Mouse (Mus musculus): ENCODE results near the gene Ndufaf2.

Gene Ndufaf2

DNA sequence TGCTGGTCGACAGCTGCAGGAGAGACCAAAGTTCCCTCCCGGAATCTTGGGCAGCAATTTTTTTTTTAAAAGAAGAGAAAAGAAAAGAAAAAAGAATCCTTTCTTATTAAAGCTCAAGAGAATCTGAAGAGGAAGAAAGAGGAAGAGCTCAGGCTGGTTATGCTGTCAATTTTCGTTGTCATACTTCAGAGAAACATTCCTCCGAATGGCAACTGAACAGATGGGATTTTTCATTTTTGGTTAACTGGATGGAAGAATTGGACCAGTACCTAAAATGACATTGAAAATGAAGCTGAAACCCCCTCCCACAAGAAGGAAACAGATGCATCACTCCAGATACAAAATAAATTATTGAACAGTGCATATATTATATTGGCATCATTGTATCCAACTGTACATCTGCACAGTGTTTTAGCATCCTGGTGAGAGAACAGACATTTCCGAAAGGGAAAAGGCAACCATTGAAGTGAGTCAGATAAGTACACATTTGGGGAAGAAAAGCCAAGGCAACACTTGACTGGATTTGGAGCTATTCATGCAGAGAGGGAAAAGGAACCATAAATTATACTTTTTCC, 19.9 kb downstream of the Ndufaf2 start:
- no peak for DNase-seq

DNA sequence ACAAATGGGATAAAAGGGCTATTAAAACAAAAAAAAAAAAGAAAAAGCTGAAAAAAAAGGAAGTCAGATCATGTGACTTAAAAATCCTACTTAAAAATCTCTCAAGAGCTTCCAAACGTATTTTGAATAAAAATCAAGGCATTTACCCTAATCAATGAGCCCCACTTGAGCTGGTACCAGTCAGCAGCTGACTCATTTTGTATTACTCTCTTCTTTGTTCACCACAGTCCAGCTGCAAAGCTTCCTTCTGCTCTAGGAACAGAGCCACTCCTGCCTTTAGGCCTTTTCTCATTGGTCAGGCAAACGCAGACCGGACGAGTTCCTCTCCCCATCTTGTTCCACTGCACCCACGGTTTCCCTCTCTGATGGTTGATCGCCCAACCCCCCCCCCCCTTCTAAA, 22.8 kb downstream of the Ndufaf2 start:
- no peak for DNase-seq

DNA sequence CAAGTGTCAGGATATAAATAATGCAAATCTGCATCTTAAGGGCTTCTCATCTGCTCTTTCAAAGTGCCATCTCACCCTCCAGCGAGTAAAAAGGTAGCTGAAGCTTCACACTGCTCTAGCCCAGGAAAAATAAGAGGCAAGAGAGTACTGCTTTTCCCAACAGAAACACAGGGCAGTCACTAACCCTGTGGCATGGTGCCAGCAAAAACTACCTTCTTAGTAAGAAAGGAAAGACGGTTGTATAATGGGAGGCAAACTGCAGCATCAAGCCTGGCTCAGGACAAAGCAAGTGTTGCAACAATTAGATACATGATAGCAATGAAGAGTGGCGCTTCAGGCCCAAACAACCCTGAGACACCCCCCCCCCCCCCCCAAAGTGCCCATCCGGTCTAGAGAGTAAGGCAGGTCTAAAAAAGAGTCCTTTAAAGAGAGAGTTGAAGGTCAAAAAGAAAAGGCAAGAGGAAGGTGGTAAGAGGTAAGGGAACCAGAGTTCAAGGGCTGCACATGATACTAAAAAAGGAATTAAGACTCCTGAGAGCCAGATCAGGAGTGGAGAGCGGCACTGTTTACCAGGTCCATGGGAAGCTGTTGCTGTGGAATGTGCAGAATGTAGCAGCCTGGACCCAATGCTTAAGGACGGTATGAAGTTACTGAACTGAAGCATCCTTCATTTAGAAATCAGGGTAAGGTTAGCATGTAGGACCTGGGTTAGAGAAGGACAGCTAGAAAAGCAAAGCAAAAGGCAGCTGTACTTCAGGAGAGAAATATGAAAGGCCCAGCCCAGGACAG, 26.2 kb downstream of the Ndufaf2 start:
- DNase-seq, result no peak

DNA sequence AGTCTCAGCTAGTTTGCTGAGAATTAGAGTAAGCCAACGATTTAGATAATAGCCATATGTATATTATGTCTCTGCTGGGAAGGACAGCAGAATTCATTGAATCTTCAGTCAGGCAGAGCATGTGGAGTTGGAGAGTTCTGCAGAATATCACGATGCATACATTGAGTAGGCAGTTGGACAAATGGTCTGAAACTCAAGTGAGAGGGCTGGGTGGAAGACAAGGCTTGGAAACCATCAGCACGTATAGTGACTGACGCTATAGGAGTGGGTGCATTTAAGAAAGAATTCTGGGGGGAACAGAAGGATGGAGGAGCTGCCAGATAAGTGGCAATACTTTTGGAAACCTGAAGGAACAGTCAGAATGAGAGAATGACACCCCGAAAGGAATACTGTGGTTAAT, 27.7 kb downstream of the Ndufaf2 start:
- DNase-seq, result peak; percentile 59

DNA sequence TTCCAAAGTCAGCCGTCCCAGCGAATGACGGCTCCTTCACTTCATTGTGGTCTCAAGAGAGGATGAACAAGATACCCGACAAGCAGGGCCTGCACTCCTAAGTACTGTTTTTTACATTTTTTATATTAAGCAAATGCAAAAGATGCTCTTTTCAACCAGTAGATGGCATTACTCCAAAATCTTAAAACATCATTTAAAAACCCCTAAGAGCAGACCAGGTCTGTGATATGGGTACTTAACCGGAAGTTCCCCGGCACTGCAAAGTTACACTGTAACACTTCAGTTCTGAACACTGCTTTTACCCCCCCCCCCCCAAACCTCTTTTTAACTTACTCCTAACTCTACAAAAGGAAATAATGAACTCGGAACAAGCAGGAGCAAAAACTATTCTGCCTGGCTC, 29.4 kb downstream of the Ndufaf2 start:
- DNase-seq, result no peak

DNA sequence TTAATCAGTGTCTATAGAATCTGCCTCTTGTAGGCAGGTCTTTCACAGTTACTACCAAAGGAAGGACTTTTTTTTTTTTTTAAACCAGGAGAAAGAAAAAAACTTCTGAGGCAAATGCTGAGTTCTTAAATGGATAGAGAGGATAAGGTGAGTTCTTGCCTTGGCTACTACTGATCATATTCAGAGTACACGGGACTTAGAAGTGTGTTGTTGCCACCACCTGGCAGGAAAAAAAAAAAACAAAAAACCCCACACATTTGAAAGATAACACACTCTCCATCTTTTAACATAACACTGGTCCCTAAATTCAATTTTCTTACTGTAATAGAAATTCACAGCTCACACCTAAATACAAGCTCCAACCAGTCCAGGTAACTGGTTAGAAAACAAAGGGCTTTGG, 30.5 kb downstream of the Ndufaf2 start:
- no peak for DNase-seq

DNA sequence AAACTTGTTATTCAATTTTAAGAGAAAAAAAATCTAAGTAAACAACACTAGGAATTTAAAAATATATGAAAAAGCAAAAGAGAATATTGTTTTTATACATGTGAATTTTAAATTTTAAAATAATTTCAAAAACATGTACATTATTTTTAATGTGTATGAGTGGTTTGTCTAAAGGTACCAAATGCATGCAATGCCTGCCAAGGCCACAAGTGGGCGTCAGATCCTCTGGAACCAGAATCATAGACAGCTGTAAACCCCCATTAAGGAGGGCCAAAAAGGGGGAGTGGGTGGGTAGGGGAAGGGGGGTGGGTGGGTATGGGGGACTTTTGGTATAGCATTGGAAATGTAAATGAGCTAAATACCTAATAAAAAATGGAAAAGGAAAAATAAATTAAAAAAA, 31.3 kb downstream of the Ndufaf2 start:
- DNase-seq, result no peak

DNA sequence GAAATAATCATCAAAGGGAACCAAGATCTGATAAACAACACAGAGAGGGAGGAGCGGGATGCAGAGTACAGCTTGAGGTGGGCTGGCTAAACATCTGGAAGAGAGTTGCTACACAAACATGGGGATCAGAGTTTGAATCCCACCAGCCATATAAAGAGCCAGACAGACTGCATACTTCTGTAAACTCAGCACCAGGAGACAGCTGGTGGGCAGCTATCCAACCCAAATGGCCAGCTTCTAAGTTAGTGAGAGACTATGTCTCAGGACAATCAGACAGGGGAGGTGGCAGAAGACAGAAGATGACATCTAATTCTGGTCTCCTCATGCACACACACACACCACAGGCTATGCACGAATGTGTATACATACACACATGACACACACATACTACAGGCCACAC, 32.2 kb downstream of the Ndufaf2 start:
- no peak for DNase-seq

DNA sequence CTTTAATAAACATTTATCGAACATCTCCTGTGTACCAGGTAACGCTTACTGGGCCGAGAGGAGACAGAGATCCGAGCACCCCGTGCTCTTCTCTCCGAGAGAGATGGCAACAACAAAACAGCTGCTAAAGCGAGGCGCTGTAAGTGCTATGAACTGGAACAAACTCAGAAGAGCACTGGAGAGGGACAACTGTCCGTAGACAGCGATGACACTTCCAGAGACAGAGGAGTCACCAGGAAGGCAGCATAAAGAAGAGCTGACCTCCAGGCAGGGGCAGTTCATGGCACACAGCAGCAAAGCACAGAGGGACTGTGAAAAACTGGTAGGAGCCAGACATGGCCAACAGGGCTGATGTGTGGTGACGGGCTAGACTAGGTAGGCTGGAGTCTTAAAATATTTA, 34.3 kb downstream of the Ndufaf2 start:
- DNase-seq, result no peak

DNA sequence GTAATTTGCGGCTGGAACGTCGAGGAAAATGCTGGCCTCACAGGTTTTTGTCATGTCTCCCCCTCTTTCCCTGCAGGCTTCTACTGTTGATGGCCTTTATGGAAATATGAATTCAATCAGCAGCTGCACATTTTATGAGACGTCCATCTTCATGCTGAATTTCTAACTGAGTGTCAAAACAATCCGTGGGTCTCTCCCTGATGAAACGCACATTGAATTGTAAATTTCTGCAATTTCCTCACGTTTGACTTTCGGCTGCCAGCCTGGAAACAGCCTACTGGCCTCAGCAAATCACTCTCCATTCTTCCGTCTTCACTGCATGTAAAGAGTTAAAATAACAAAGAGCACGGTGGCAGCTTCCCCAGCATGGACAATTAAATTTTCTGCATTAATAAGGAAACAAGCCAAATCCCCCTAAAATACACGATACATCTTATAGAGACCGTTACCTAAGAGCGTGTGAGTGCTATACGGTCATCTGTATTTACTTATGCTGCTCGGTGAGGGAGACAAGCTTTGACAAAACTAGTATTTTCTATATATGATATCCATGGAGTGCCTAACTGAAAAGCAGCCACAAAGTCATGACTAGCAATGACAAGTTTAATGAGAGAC, 35.2 kb downstream of the Ndufaf2 start:
- DNase-seq, result no peak

DNA sequence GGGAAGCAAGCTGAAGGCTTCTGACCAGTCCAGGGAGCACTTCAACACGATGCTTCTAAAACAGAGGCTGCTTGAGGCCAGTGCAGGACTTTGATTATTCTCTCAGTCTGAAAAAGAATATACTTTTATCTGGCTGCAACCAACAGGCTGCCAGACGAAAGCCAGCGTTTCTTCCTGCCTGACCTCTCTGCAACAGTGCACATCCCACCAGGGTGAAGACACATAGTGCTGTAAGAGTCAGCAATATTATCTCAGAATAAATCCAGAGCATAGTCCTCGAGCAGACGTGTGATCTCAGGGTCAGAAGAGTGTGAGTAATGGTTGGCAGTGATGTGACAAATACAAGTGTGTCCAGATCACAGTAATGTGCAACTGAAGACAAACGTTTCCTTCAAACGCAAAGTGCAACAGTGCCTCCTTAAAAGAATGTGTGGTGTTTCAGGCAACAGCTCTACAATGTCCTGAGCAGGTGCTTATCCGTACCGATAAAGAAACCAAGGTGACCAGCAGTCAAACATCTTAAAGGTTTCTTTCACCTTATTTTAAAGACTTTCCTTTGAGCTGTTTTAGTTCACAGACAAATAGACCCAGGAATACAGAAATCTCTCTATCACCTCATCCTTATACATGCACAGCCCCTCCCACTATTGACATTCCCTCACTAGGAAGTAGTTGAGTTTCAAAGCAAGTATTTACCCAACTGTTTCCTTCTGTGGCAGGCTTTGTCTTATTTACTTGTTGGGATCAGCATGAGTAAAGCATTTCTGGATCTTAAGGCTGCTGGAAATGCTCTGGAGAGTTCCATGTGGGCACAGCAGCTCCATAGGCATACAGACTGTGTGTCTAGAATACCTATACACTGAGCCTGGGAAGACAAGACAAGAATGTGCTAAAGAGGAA, 38.8 kb downstream of the Ndufaf2 start:
- no peak for DNase-seq

DNA sequence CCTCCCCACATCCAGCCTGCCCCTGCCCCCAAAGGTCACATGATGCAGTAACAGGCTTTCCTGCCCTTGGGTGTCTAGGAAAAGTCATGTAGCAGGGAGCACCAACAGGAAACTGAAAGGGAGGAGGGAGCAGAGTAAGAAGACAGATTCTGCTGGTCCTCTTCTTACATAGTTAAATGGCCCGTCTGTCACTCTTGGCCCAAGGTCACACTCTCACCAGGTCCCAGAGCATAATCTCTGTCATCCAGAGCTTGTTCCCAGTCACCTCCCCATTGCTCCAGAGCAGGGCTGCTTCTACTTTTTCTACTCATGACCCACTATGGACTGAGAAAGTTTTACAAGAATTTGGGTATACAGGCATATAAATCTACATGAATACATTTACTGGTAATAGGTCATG, 40.2 kb downstream of the Ndufaf2 start:
- DNase-seq, result no peak

DNA sequence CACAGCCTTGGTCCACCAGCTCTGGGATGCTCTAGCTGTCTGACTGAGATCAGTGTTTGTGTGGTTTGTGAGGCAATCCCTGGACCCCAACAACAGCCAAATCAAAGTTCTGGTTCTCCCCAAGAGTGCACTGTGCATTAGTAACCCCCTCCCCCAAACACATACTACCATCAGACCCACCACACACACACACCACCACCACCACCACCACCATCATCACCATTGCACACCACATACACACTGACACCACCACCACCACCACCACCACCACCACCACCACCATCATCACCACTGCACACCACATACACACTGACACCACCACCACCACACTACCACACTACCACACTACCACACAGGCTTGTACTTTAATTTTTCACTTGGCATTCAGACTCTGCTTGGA, 40.8 kb downstream of the Ndufaf2 start:
- no peak for DNase-seq

DNA sequence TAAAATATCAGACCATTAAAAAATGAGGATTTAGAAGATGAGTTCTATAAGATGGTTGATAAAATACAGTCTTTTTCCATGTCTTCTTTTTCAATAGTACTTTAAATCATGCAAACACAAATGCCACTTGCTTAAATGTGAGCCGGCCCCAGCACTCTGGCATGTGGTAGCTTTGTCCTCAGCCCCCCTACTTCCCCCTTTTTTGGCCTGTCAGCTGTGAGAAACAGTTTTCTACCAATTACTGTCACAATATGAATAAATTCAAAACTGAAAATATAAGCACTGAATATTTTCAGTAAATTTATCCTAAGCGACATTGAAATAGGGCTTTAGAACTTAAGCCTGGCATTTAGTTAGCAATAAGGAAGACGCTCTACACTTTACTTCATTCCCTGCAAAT, 44.2 kb downstream of the Ndufaf2 start:
- no peak for DNase-seq

DNA sequence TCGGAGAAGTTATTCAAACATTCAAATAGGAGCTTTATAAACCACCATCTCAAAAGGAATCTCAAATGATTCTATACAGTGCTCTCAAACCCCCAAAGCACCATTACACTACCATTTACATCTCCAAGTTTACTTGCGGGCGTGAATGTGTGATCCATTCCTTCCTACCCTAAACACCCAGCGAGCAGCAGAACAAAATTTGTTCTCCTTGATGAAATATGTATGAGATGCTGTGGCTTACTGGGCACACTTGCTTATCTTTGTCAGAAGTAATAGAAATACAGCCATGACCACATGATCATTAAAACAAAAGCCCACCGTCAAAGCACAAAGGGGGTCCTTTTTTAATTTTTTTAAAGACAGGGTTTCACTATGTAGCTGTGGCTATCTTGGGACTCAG, 44.9 kb downstream of the Ndufaf2 start:
- DNase-seq, result no peak

DNA sequence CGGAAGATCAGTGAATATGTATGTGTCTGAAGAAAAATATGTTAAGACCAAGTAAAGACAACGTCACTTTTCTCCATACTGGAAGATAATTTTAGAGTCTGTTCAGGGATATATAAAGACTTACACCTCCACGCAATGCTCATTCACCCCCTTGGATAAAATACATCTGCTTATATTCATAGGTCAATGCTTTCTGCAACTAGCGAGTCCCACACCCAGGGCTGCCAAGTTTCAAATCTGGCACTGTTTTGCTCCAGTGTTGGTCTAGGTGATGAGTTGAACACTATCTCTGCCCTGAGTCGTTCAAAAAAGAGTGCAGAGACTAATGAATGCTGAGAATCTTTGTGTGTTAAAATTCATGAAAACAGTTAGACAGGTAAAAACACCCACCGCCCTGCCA, 47.5 kb downstream of the Ndufaf2 start:
- DNase-seq, result no peak

DNA sequence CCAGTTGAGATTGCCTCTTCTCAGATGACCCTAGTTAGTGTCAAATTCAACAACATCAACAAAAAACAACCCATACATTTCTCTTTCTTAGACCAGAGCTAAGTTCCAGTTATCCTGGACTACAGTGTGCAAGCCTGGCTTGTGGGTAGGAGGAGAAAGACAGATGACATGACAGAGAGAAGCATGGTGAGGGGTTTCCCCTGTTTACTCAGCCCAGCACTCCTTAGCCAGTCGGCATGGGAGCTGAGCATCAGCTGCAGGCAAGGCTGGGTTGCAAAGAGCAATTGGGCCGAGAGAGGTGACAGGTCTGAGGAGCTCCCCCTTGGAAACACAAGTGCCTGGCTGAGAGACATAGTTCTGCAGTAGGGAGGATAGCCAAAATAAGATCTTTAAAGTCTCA, 57.7 kb downstream of the Ndufaf2 start:
- no peak for DNase-seq

DNA sequence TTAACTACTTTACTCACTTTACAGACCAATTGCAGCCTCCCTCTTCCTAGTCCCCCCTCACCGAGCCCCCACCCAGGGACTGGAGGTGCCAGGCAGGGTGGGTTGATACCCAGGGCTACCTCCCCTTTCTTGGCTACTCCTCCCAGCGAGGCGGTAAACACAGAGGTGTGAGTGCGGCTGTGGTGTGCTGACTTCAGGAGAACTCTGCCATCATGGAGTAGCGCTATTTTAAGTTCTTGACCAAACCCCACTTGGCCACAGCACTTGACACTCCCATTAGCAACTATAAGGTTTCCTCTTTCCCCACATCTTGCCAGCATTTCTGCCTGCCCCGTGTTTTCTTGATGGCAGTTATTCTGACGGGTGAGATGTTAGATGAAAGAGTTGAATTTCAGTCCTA, 62.0 kb downstream of the Ndufaf2 start:
- DNase-seq, result no peak

DNA sequence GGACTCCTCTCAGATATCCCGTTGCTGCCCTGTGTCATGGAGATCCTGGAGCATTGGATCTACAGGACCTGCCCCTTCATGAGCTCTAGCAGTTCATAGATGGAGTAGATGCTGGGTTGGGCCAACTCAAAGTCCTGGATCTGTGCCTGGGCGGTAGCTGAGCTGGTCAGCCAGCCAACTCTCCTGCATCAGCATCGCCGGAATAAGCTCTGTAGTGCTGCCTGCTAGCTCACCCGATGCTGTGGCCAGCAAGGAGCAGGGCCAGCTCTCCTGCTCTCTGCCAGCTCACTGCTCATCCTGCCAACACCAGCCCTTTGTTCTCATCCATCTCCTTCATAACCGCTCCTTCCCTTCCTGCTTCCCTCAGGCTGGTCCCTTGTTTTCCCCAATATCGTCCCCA, 62.8 kb downstream of the Ndufaf2 start:
- DNase-seq, result peak; percentile 58

DNA sequence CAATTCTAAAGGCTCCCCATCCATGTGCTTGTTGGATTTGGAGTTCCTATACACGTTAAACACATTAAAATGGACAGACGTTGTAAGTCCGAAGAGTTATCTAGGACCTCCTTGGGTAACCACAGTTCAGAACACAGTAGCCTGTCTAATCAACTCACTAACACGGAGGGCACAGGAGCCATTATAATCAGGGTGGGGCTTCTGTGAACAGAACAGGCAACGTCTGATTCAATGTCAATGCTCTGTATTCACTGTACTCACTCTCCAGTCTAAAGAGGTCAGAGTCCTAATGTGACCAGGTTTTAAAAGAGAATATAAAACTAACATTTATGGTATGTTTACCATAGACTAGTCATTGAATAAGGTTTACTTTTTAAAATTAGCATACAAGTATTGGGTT, 63.7 kb downstream of the Ndufaf2 start:
- no peak for DNase-seq

DNA sequence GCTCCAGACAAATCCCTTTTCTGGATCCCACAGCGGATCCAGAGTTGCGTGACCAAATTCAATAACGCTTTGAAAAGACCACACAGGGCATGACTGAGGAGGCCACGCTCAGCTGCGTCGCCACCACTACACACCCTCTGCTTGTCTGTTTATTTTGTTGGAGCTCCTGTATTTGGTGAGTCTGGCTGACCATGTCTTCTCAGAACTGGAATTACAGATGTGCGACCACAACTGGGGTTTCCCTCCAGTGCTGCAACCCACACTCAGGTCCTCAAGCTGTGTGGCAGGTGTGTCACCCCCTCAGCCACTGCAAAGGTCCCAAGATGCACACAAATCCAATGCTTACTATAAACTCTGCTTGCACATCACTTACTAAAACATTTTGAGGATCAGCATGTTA, 66.1 kb downstream of the Ndufaf2 start:
- DNase-seq, result no peak

DNA sequence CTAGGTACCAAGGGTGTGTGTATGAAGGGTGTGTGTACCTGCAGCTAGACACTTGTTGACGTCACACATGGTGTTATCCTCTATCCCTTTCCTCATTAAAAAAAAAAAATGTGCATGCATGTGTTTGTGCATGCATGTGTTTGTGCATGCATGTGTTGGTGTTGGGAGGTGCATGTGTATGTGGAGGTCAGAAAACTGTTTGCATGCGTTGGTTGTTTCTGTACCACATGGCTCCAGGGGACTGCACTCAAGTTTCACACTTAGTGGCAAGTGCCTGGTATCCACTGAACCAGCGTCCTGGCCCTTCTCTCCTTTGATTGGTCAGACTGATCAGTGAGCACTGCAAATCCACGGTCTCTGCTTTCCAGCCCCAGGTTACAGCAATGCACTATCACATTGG, 71.7 kb downstream of the Ndufaf2 start:
- DNase-seq, result no peak

DNA sequence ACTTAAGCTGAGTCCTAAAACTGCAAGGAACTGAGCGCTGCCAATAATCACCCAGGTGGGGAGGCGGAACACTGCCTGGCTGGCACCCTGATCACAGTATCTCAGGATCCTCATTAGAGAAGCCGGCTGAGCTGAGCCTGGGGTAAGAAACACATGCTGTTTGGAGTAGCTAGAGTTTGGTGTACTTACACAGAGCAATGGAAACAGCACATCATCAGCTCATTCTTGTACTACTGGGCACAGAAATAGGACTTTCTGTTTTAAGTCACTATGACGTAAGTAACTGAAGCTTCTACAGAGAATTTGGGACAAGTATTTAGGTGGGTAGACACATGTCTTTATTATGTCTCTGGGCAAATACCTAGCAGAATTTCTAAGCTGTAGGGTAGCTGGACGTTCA, 72.4 kb downstream of the Ndufaf2 start:
- DNase-seq, result no peak

DNA sequence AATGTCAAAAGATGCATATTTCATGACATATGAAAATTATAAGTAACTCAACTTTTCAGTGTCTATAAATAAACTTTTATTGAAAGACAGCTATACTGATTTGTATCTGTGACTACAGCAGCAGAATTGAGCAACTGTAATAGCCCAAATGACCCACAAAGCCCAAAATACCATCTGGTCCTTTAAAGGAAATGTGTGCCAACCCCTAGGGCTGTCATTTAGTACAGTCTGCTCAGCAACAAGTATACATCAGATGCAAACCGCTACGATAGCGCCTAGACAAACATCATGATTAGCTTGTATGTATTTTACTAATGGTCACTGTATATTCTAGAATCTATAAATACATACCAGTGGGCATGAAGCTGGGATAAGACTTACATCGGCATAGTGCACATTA, 74.3 kb downstream of the Ndufaf2 start:
- no peak for DNase-seq

Data from right cerebral cortex, adult 18-20 months (tissue).